8 mouse cellular contexts compared by ENCODE assay signal in genomic region chr7:40899376-40900265, GRCm38 (mm10). TPM values are rescaled to one million over a fixed set of nuclear protein-coding genes. Genes with fewer than 3 reads are reported as not detected.
DNase-seq lines count a peak whose midpoint lies in the region; ATAC-seq and TF ChIP-seq lines count a peak whose summit lies in the region.

No protein-coding gene starts in this region.

- peak overlapping the region; percentile 47 for H3K4me3 ChIP-seq in ES-Bruce4 (ENCODE audit: low read depth, low read length)
- H3K4me3 ChIP-seq in embryonic fibroblast, embryonic 13.5 days (ENCODE audit: insufficient read depth, low read length), result peak overlapping the region; percentile 20; the same call in 1 of the 2 replicates
- peak overlapping the region; percentile 43 for H3K4me3 ChIP-seq in intestine, embryonic 15.5 days (replicated peaks)
- peak overlapping the region; percentile 79 for H3K4me3 ChIP-seq in midbrain, embryonic 10.5 days

- H3K27me3 ChIP-seq in ES-Bruce4 (ENCODE audit: control insufficient read depth, insufficient read depth, low read length, poor library complexity, severe bottlenecking), result peaks cover 14% of the 10 kb centered on the region
- H3K27me3 ChIP-seq in intestine, embryonic 15.5 days (replicated peaks), result peaks cover 69% of the 10 kb centered on the region
- H3K27me3 ChIP-seq in midbrain, embryonic 10.5 days (ENCODE audit: low read depth, poor library complexity, severe bottlenecking), result peaks cover 84% of the 10 kb centered on the region

- no peaks in the 10 kb centered on the region for H3K4me1 ChIP-seq in ES-Bruce4 (ENCODE audit: control insufficient read depth, insufficient read depth, low read length)
- no peaks in the 10 kb centered on the region for H3K4me1 ChIP-seq in embryonic fibroblast, embryonic 13.5 days (ENCODE audit: control insufficient read depth, insufficient read depth, low read length)
- peaks cover 8% of the 10 kb centered on the region for H3K4me1 ChIP-seq in intestine, embryonic 15.5 days (replicated peaks)
- H3K4me1 ChIP-seq in midbrain, embryonic 10.5 days, result peaks cover 48% of the 10 kb centered on the region

- peak; percentile 37; the same call in 1 of the 2 replicates for ATAC-seq in intestine, embryonic 15.5 days
- no peak for ATAC-seq in erythroblast, adult 5-6 weeks (replicated peaks; ENCODE audit: low FRiP score, poor library complexity, severe bottlenecking)

- WGBS in intestine, embryonic 15.5 days, result under 1% methylated on average over 61 of the region's 61 CpGs
- WGBS in midbrain, embryonic 10.5 days, result under 1% methylated on average over 61 of the region's 61 CpGs

- TF ChIP-seq CTCF in ES-Bruce4 (IDR thresholded peaks at IDR 0.05; ENCODE audit: low read depth, low read length), result no peak
- no peak for TF ChIP-seq CTCF in embryonic fibroblast, embryonic 13.5 days (IDR thresholded peaks at IDR 0.05; ENCODE audit: borderline replicate concordance, insufficient read depth, low read length)

- TF ChIP-seq EP300 in ES-Bruce4 (IDR thresholded peaks at IDR 0.05; ENCODE audit: insufficient read depth, low read depth, low read length), result no peak

- no peak for TF ChIP-seq POLR2A in ES-Bruce4 (IDR thresholded peaks at IDR 0.05; ENCODE audit: insufficient read depth, low read length)
- no peak for TF ChIP-seq POLR2A in embryonic fibroblast, embryonic 13.5 days (IDR thresholded peaks at IDR 0.05; ENCODE audit: low read depth, low read length)

- H3K27ac ChIP-seq in ES-Bruce4 (ENCODE audit: insufficient read depth, low read length), result no peak overlapping the region
- no peak overlapping the region for H3K27ac ChIP-seq in embryonic fibroblast, embryonic 13.5 days (ENCODE audit: insufficient read depth, low read length)
- no peak overlapping the region for H3K27ac ChIP-seq in intestine, embryonic 15.5 days
- H3K27ac ChIP-seq in midbrain, embryonic 10.5 days (replicated peaks), result peak overlapping the region; percentile 88

- H3K9me3 ChIP-seq in ES-Bruce4 (replicated peaks; ENCODE audit: control insufficient read depth, insufficient read depth, low read length, poor library complexity, severe bottlenecking), result no peaks in the 10 kb centered on the region
- H3K9me3 ChIP-seq in intestine, embryonic 15.5 days, result no peaks in the 10 kb centered on the region
- no peaks in the 10 kb centered on the region for H3K9me3 ChIP-seq in midbrain, embryonic 10.5 days (replicated peaks)

- peak overlapping the region; percentile 87 for H3K4me2 ChIP-seq in intestine, embryonic 15.5 days (replicated peaks)

- H3K36me3 ChIP-seq in ES-Bruce4 (ENCODE audit: control insufficient read depth, insufficient read depth, low read length, poor library complexity, severe bottlenecking), result no peaks in the 10 kb centered on the region
- no peaks in the 10 kb centered on the region for H3K36me3 ChIP-seq in intestine, embryonic 15.5 days
- peaks cover 4% of the 10 kb centered on the region for H3K36me3 ChIP-seq in midbrain, embryonic 10.5 days

- DNase-seq in gastrocnemius, postnatal 10 days, result peak; percentile 12
- DNase-seq in gastrocnemius, adult 8-10 months (ENCODE audit: low spot score in 2 of 2), result no peak
- no peak for DNase-seq in midbrain, embryonic 10.5 days (ENCODE audit: low spot score)
- no peak for DNase-seq in adrenal gland, adult 8-10 months

- peak overlapping the region; percentile 66 for H3K9ac ChIP-seq in ES-Bruce4 (ENCODE audit: low read depth, poor library complexity, severe bottlenecking)
- H3K9ac ChIP-seq in intestine, embryonic 15.5 days, result peak overlapping the region; percentile 32; the same call in 1 of the 2 replicates

RNA-seq across cellular contexts. Expression of gene Vstm2b, which starts 1.5 kb away (rescaled TPM):
- total RNA-seq in gastrocnemius, postnatal 10 days (2021), result 1 to 10 TPM; 1.1 TPM
- under 1 TPM in 2 of 4 experiments, not detected in 2; 0.29 to 0.34 TPM for total RNA-seq in gastrocnemius, adult 8-10 months (2022)
- polyA plus RNA-seq in ES-Bruce4 (2011; ENCODE audit: insufficient read depth, insufficient read length, low read depth, missing spikeins), result 0.47 and 1.0 TPM in 2 replicates
- polyA plus RNA-seq in embryonic fibroblast, embryonic 13.5 days (2011; ENCODE audit: insufficient read length, low read depth, missing spikeins), result 0.68 and 1.5 TPM in 2 replicates
- polyA plus RNA-seq in intestine, embryonic 15.5 days (2015; fragmentation: Nextera tagmentation; extraction: Ambion mirVana), result 0.49 and 0.75 TPM in 2 replicates
- 7.3 and 8.9 TPM in 2 replicates for polyA plus RNA-seq in midbrain, embryonic 10.5 days (2016; fragmentation: Nextera tagmentation; extraction: Ambion mirVana)
- total RNA-seq in erythroblast, adult 5-6 weeks (2015; ENCODE audit: low replicate concordance), result not detected in 2 replicates
- not detected in 2 replicates for total RNA-seq in erythroblast, adult 5-6 weeks (2017; ENCODE audit: low replicate concordance)
- total RNA-seq in adrenal gland, adult 8-10 months (2022), result 1 to 10 TPM in 3 of 4 experiments, under 1 TPM in 1; 0.58 to 1.8 (median 1.5) TPM

Comparison
In these comparisons a context has a peak if more than half of its experiments do, and no peak if none do; other contexts are left out.
1. H3K4me3 ChIP-seq: peak in every context shown above with its lines; median percentile 79 in midbrain, embryonic 10.5 days; 47 in ES-Bruce4; 43 in intestine, embryonic 15.5 days; 20 in embryonic fibroblast, embryonic 13.5 days.